Mouse (Mus musculus): Measurements from ENCODE around the gene Isca1. TPM values are rescaled to one million over a fixed set of nuclear protein-coding genes. Genes with fewer than 3 reads are reported as not detected.
"Not testable (repeated sequence)": the region's sequence is repeated elsewhere in the genome, so short reads cannot be mapped to it uniquely, and the experiment has no call there.

The Isca1 gene
- polyA plus RNA-seq, 1 experiment = 301 TPM

DNA sequence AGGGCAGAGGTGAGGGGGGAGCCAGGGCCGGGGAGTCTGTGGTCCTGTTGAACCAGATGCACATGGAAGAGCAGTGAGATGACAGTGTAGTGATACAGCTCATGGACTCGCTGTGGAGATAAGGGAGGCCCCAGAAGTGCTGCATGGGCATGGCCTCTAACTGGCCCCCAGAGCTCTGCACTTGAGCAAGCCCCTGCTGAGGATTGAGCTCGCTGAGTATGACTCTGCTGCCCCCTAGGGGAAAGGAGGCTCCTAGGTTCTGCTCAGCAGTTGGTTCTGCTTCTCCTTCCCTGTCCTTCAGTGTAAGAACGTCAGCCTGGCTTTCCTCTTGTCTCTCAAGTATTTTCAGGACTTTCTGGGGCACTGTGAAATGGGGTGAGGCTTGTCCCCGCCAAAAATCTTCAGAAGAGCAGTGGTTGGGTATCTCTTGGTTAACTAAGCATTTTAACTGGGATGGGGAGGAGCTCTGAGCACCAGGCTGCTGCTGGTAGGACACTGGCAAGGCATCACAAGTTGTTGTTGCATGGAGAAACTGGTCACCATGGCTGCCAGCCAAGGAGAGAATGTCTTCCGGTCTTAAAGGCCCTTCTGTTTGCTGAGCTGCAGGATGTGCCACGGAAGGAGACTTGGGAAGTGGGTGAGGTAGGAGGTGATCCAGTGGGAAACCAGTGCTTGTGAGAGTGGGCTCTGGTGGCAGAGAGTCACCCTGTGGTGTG lies 41.1 kb downstream of the Isca1 start:
- 12% methylated on average over 7 of the region's 7 CpGs for WGBS
- no peak overlapping the region for H3K4me3 ChIP-seq (replicated peaks; ENCODE audit: insufficient read depth, low read depth, low read length)
- H3K27me3 ChIP-seq (ENCODE audit: control insufficient read depth, insufficient read depth, low read length) = no peaks in the 10 kb centered on the region
- no peak overlapping the region for H3K27ac ChIP-seq (ENCODE audit: insufficient read depth, low read length)
- H3K4me1 ChIP-seq (ENCODE audit: control insufficient read depth, insufficient read depth, low read length) = no peaks in the 10 kb centered on the region; the same call in 1 of the 2 replicates
- TF ChIP-seq POLR2A (IDR thresholded peaks at IDR 0.05; ENCODE audit: borderline replicate concordance, insufficient read depth, low read length) = no peak
- TF ChIP-seq CTCF (IDR thresholded peaks at IDR 0.05; ENCODE audit: borderline replicate concordance, insufficient read depth, low read depth, low read length) = peak; percentile 97
- peak; percentile 77 to 83 for DNase-seq

DNA sequence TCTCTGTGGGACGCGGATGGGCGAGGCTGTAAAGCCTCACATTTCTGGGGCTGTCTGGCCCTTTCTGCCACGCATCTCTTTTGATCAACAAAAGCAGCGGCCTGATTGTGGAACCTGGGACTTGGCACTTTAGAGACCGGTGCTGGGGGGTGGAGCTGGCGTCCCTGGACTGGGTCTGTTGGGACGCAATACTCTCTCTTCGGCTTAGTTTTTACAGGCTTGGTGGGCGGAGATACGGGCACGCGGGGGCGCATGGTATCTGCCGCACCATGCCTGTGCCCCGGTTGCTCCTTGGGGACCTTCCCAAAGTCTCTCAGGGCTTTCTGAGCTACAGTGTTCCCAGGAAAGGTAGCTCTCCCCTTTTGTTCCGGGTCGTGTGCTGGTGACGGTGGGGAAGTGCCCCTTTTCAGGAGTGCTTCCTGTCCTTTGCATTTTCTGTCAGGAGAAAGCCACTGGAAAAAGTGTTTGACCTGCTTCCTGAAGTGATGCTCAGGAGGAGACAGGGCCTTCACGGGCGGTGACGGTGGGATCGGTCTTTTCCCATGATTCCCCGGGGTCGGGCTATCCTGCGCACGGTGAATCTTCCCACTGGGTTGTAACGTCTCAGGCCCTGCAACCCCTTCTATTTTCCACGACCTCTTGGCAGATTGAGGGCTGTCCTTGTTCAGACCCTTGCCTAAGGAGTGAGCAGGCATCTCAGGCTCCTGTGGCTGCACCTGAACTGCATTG lies 43.3 kb downstream of the Isca1 start:
- Histone ChIP-seq H3K27me3 (ENCODE audit: control insufficient read depth, insufficient read depth, low read length) (no peaks in the 10 kb centered on the region), H3K27ac (ENCODE audit: insufficient read depth, low read length) (no peak overlapping the region), H3K4me1 (ENCODE audit: control insufficient read depth, insufficient read depth, low read length) (no peaks in the 10 kb centered on the region), H3K4me3 (replicated peaks; ENCODE audit: insufficient read depth, low read depth, low read length) (peak overlapping the region; percentile 21)
- no peak for DNase-seq
- no peak for TF ChIP-seq POLR2A (IDR thresholded peaks at IDR 0.05; ENCODE audit: borderline replicate concordance, insufficient read depth, low read length)
- TF ChIP-seq CTCF (IDR thresholded peaks at IDR 0.05; ENCODE audit: borderline replicate concordance, insufficient read depth, low read depth, low read length) = no peak
- WGBS = 38% methylated on average over 29 of the region's 29 CpGs

DNA sequence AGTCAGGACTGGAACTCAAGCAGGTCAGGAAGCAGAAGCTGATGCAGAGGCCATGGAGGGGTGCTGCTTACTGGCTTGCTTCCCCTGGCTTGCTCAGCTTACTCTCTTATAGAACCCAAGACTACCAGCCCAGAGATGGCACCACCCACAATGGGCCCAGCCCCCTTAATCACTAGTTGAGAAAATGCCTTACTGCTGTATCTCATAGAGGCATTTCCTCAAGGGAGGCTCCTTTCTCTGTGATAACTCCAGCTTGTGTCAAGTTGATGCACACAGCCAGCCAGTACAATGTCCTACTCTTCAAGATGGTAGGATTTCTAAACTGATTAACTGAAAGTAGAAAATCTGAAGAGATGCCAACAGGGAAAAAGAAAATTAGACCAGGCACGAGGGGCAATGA lies 47.5 kb downstream of the Isca1 start:
- not testable (repeated sequence) for H3K4me1 ChIP-seq (ENCODE audit: control insufficient read depth, insufficient read depth, low read length); H3K4me3 ChIP-seq (replicated peaks; ENCODE audit: insufficient read depth, low read depth, low read length); DNase-seq; H3K27me3 ChIP-seq (ENCODE audit: control insufficient read depth, insufficient read depth, low read length); H3K27ac ChIP-seq (ENCODE audit: insufficient read depth, low read length)
- 84% methylated on average over 1 of the region's 1 CpGs for WGBS

DNA sequence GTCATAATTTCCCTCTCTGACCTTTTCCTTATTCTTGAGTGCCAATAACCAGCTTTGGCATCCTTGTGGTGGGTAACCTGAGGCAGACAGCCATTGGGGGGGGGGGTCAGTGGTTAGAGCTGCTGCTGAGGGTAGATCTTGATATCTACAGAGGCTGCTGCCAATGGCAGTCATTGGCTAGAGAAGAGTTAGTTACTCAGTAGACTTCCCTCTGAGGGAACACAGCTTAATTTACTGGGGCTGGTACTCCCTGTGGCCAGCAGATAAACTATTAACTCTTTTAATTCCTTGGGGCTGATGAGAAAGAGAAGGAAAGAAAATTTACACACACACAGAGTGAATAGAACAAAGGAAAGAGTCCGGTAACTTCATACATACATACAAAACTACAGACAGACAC lies 50.1 kb downstream of the Isca1 start:
- TF ChIP-seq CTCF (IDR thresholded peaks at IDR 0.05; ENCODE audit: borderline replicate concordance, insufficient read depth, low read depth, low read length) (no peak), POLR2A (IDR thresholded peaks at IDR 0.05; ENCODE audit: borderline replicate concordance, insufficient read depth, low read length) (no peak)
- Histone ChIP-seq H3K4me3 (replicated peaks; ENCODE audit: insufficient read depth, low read depth, low read length) (no peak overlapping the region), H3K27ac (ENCODE audit: insufficient read depth, low read length) (no peak overlapping the region), H3K27me3 (ENCODE audit: control insufficient read depth, insufficient read depth, low read length) (no peaks in the 10 kb centered on the region), H3K4me1 (ENCODE audit: control insufficient read depth, insufficient read depth, low read length) (no peaks in the 10 kb centered on the region)
- 86% methylated on average over 1 of the region's 1 CpGs for WGBS
- no peak for DNase-seq

DNA sequence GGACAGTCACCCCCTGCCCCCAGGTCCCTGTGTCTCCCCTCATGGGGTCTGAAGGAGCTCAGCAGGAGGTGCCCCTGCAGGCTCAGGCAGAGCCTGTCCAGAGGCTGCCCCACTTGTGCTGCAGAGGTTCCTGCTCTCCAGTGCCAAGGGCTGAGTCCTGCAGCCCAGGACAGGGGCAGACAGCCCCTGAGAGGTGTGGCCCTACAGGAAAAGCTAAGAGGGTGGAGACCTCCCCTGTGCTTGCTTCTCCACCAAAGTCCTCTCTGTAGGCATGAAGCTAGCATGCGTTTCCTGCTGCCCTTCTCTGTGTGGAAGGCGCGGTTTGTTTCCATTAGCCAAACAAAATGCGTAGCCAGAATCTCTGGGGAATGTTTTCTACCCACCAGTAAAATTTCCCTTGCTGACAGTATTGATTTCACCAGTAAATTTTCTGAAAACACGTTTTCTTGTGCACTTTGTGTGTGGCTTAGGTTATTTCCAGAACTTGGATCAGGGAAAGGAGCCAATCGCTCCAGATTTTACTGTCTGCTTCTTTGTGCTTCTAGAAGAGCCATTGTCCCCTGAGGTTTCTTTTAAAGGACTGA lies 50.7 kb downstream of the Isca1 start:
- WGBS = 57% methylated on average over 6 of the region's 6 CpGs
- not testable (repeated sequence) for H3K4me1 ChIP-seq (ENCODE audit: control insufficient read depth, insufficient read depth, low read length); H3K27me3 ChIP-seq (ENCODE audit: control insufficient read depth, insufficient read depth, low read length); H3K4me3 ChIP-seq (replicated peaks; ENCODE audit: insufficient read depth, low read depth, low read length); H3K27ac ChIP-seq (ENCODE audit: insufficient read depth, low read length); DNase-seq

DNA sequence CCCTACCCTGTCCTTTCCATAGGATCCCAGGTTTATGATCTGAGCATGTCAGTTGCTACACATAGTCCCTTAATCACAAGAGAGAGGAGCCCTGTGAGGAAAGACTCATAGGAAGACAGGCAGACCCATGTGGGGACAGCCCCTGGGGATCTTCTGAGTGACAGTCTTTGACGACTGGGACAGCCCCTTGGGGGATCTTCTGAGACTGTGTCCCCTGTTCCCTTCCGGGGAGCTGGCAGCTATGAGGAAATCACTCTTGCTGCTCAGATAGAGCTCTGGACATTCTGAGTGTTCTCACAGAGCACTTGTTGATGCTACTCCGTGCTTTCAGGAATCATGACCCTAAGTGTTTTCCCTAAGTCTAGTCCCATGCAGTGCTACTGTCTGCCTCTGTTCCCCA lies 55.9 kb downstream of the Isca1 start:
- Histone ChIP-seq H3K27me3 (ENCODE audit: control insufficient read depth, insufficient read depth, low read length) (no peaks in the 10 kb centered on the region), H3K27ac (ENCODE audit: insufficient read depth, low read length) (no peak overlapping the region), H3K4me1 (ENCODE audit: control insufficient read depth, insufficient read depth, low read length) (no peaks in the 10 kb centered on the region), H3K4me3 (replicated peaks; ENCODE audit: insufficient read depth, low read depth, low read length) (no peak overlapping the region)
- WGBS = 47% methylated on average over 3 of the region's 3 CpGs
- DNase-seq = no peak
- TF ChIP-seq CTCF (IDR thresholded peaks at IDR 0.05; ENCODE audit: borderline replicate concordance, insufficient read depth, low read depth, low read length) (no peak), POLR2A (IDR thresholded peaks at IDR 0.05; ENCODE audit: borderline replicate concordance, insufficient read depth, low read length) (no peak)

DNA sequence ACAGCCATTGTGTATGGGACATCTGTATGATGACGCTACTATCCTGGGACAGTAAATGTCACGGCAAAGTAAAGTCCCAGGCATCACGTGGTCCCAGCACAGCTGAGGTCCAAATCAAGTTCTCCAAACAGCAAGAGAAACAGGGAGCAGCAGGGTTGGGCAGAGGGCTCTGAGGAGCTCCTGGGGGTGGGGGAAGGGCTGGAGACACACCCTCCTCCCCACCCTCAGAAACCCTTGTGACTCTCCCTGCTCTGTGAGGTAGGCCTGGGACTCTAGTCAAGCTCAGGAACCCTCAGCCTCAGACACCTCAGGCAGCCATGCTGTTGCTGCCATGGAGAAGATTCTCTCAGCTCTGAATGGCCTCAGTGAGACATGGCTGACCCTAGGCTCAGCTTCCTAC lies 57.6 kb downstream of the Isca1 start, which contains the start of gene Spata31d1b:
TSS of gene Spata31d1b (plus strand) at position 301 of the 400 bp plus-strand sequence.
- H3K27ac ChIP-seq (ENCODE audit: insufficient read depth, low read length); H3K4me1 ChIP-seq (ENCODE audit: control insufficient read depth, insufficient read depth, low read length); H3K4me3 ChIP-seq (replicated peaks; ENCODE audit: insufficient read depth, low read depth, low read length); H3K27me3 ChIP-seq (ENCODE audit: control insufficient read depth, insufficient read depth, low read length); DNase-seq: not testable (repeated sequence)
- 64% methylated on average over 3 of the region's 3 CpGs for WGBS

DNA sequence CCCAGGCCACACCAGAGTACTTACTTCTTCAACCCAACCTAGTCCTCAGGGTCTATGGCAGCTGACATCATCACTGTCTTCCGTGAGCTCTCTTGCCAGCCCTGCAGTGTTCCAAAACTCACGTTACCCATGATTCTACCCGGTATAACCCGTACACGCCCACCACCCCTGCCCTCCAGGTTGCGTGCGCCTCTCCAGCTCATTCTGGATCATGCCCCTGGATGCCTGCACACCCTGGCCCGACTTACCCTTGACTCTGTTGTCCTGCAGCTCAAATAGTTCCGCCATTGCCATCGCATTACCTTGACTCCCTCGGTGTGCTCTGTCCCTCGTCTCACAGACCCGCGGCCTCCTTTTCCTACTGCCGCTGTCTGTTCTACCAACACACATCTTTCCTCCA lies 59.4 kb downstream of the Isca1 start, which contains the start of gene Spata31d1a:
TSS of gene Spata31d1a (minus strand) at position 101 of the 400 bp plus-strand sequence.
- Histone ChIP-seq H3K27ac (ENCODE audit: insufficient read depth, low read length) (no peak within 1 kb of the TSS), H3K27me3 (ENCODE audit: control insufficient read depth, insufficient read depth, low read length) (no peaks in the 10 kb centered on the region), H3K4me3 (replicated peaks; ENCODE audit: insufficient read depth, low read depth, low read length) (no peak within 1 kb of the TSS), H3K4me1 (ENCODE audit: control insufficient read depth, insufficient read depth, low read length) (no peaks in the 10 kb centered on the region)
- TF ChIP-seq CTCF (IDR thresholded peaks at IDR 0.05; ENCODE audit: borderline replicate concordance, insufficient read depth, low read depth, low read length) (no peak), POLR2A (IDR thresholded peaks at IDR 0.05; ENCODE audit: borderline replicate concordance, insufficient read depth, low read length) (no peak)
- WGBS = 90% methylated on average over 15 of the region's 15 CpGs
- no peak for DNase-seq

Other genes starting within 250 kb of the Isca1 start
- gene Agtpbp1, start 184.6 kb downstream of the Isca1 start, polyA plus RNA-seq (2012; rRNA removed) = 103 and 114 TPM in 2 replicates
- gene Naa35, start 184.6 kb downstream of the Isca1 start, polyA plus RNA-seq (2012; rRNA removed) = 76.9 and 91.6 TPM in 2 replicates
- 23.3 and 27.8 TPM in 2 replicates for gene Golm1, start 94.0 kb downstream of the Isca1 start, polyA plus RNA-seq (2012; rRNA removed)
- not detected in 2 replicates for gene 4921517D22Rik, start 75.7 kb downstream of the Isca1 start, polyA plus RNA-seq (2012; rRNA removed)
- gene Spata31d1a, start 59.5 kb downstream of the Isca1 start, polyA plus RNA-seq (2012; rRNA removed) = 0.03 and 0.25 TPM in 2 replicates
- gene Spata31d1b, start 57.5 kb downstream of the Isca1 start, polyA plus RNA-seq (2012; rRNA removed) = not detected in 2 replicates
- gene Spata31d1d, start 38.1 kb downstream of the Isca1 start, polyA plus RNA-seq (2012; rRNA removed) = 0.03 TPM in 2 replicates
- 0.17 and 0.28 TPM in 2 replicates for gene 1700014D04Rik, start 23.1 kb downstream of the Isca1 start, polyA plus RNA-seq (2012; rRNA removed)
- gene Gm49354, start 12.4 kb upstream of the Isca1 start, polyA plus RNA-seq (2012; rRNA removed) = not detected in 2 replicates
- gene Tut7, start 53.3 kb upstream of the Isca1 start, polyA plus RNA-seq (2012; rRNA removed) = 35.5 and 36.5 TPM in 2 replicates

Data from cerebellum, adult 2 months (tissue).